Mouse (Mus musculus): Measurements from ENCODE around the gene Luzp2.
"Not testable (repeated sequence)": the region's sequence is repeated elsewhere in the genome, so short reads cannot be mapped to it uniquely, and the experiment has no call there.

Gene Luzp2

GRCm38 (mm10) chr7:55000397-55000796 lies 165.1 kb downstream of the Luzp2 start:
- no peak for DNase-seq (ENCODE audit: low read depth, low spot score)

- no peak for DNase-seq (ENCODE audit: low read depth, low spot score)
These were observed 174.0 kb downstream of the Luzp2 start for GRCm38 (mm10) chr7:55009173-55009771.

- not testable (repeated sequence) for DNase-seq (ENCODE audit: low read depth, low spot score)
These were observed 298.6 kb downstream of the Luzp2 start for GRCm38 (mm10) chr7:55133850-55134249.

- no peak for DNase-seq (ENCODE audit: low read depth, low spot score)
These were observed 353.6 kb downstream of the Luzp2 start for GRCm38 (mm10) chr7:55188927-55189326.

- no peak for DNase-seq (ENCODE audit: low read depth, low spot score)
These were observed 354.2 kb downstream of the Luzp2 start for GRCm38 (mm10) chr7:55189496-55189895.

GRCm38 (mm10) chr7:55190655-55191054 lies 355.4 kb downstream of the Luzp2 start:
- DNase-seq (ENCODE audit: low read depth, low spot score), result no peak

GRCm38 (mm10) chr7:55198806-55199205 lies 363.5 kb downstream of the Luzp2 start:
- no peak for DNase-seq (ENCODE audit: low read depth, low spot score)

GRCm38 (mm10) chr7:55222997-55223396 lies 387.7 kb downstream of the Luzp2 start:
- DNase-seq (ENCODE audit: low read depth, low spot score), result no peak

- no peak for DNase-seq (ENCODE audit: low read depth, low spot score)
These were observed 394.1 kb downstream of the Luzp2 start for GRCm38 (mm10) chr7:55229407-55229806.

Data from retina, postnatal 7 days (tissue).